8 mouse cellular contexts compared by ENCODE assay signal in genomic region chr4:137117471-137118331, GRCm38 (mm10).
DNase-seq lines count a peak whose midpoint lies in the region; ATAC-seq and TF ChIP-seq lines count a peak whose summit lies in the region.

No protein-coding gene starts in this region.

- WGBS in heart, embryonic 10.5 days: 2% methylated on average over 27 of the region's 27 CpGs
- under 1% methylated on average over 26 of the region's 27 CpGs for WGBS in forebrain, postnatal 0 days
- 2% methylated on average over 26 of the region's 27 CpGs for WGBS in intestine, postnatal 0 days
- 2% methylated on average over 25 of the region's 27 CpGs for WGBS in liver, embryonic 14.5 days (ENCODE audit: insufficient replicate concordance)

- H3K4me1 ChIP-seq in heart, embryonic 10.5 days: peaks cover 19% of the 10 kb centered on the region
- H3K4me1 ChIP-seq in forebrain, postnatal 0 days (ENCODE audit: insufficient read depth): no peaks in the 10 kb centered on the region
- 0 out of 2 replicates have a peak, but pooled peaks cover 5% of the 10 kb centered on the region for H3K4me1 ChIP-seq in intestine, postnatal 0 days (replicated peaks; ENCODE audit: control insufficient read depth, insufficient read depth, low read length)
- H3K4me1 ChIP-seq in liver, embryonic 14.5 days (replicated peaks; ENCODE audit: control insufficient read depth in 2 of 2, insufficient read depth in 2 of 2, low read length in 1 of 2): peaks cover 0 to 2% of the 10 kb centered on the region in 2 experiments; a peak in 2 of 4 replicates

- peaks cover 36% of the 10 kb centered on the region for H3K27me3 ChIP-seq in heart, embryonic 10.5 days (ENCODE audit: insufficient read depth, poor library complexity, severe bottlenecking)
- H3K27me3 ChIP-seq in forebrain, postnatal 0 days (ENCODE audit: insufficient read depth, low read length): no peaks in the 10 kb centered on the region
- H3K27me3 ChIP-seq in intestine, postnatal 0 days (replicated peaks; ENCODE audit: control insufficient read depth, insufficient read depth, low read length): no peaks in the 10 kb centered on the region; the same call in 1 of the 2 replicates
- peaks cover 20% of the 10 kb centered on the region for H3K27me3 ChIP-seq in liver, embryonic 14.5 days (ENCODE audit: control insufficient read depth, insufficient read depth, low read length)

- H3K9me3 ChIP-seq in heart, embryonic 10.5 days: no peaks in the 10 kb centered on the region
- no peaks in the 10 kb centered on the region for H3K9me3 ChIP-seq in forebrain, postnatal 0 days (ENCODE audit: low read length)
- H3K9me3 ChIP-seq in intestine, postnatal 0 days (ENCODE audit: control insufficient read depth): no peaks in the 10 kb centered on the region
- no peaks in the 10 kb centered on the region for H3K9me3 ChIP-seq in liver, embryonic 14.5 days (ENCODE audit: control insufficient read depth, low read length)

- peak overlapping the region; percentile 33; the same call in 1 of the 2 replicates for H3K27ac ChIP-seq in heart, embryonic 10.5 days
- peak overlapping the region; percentile 59 for H3K27ac ChIP-seq in forebrain, postnatal 0 days (ENCODE audit: low read depth, low read length)
- H3K27ac ChIP-seq in intestine, postnatal 0 days (ENCODE audit: low read depth, low read length): no peak overlapping the region
- H3K27ac ChIP-seq in liver, embryonic 14.5 days: no peak overlapping the region

- TF ChIP-seq EP300 in liver, embryonic 14.5 days (IDR thresholded peaks at IDR 0.05; ENCODE audit: low read depth): no peak

- ATAC-seq in forebrain, postnatal 0 days: peak; percentile 82
- ATAC-seq in intestine, postnatal 0 days: peak; percentile 66; the same call in 1 of the 2 replicates
- ATAC-seq in liver, embryonic 14.5 days (ENCODE audit: insufficient read depth): no peak

- no peaks in the 10 kb centered on the region for H3K36me3 ChIP-seq in heart, embryonic 10.5 days
- no peaks in the 10 kb centered on the region for H3K36me3 ChIP-seq in forebrain, postnatal 0 days (ENCODE audit: insufficient read depth)
- H3K36me3 ChIP-seq in intestine, postnatal 0 days (ENCODE audit: control insufficient read depth, insufficient read depth): no peaks in the 10 kb centered on the region
- no peaks in the 10 kb centered on the region for H3K36me3 ChIP-seq in liver, embryonic 14.5 days (replicated peaks; ENCODE audit: control insufficient read depth, insufficient read depth, low read depth)

- peak; percentile 83 for DNase-seq in heart, embryonic 10.5 days (ENCODE audit: low spot score)
- no peak for DNase-seq in heart, adult 8-10 months (ENCODE audit: low spot score)
- DNase-seq in brain, embryonic 18.5 days (ENCODE audit: low read depth, low spot score): peak; percentile 24
- peak; percentile 69 for DNase-seq in forebrain, postnatal 0 days
- DNase-seq in liver, embryonic 14.5 days (ENCODE audit: low read depth in 3 of 3, low spot score in 3 of 3): peak; percentile 14 to 30 (median 23)
- peak; percentile 5 to 26 for DNase-seq in natural killer cell, adult 2 months (ENCODE audit: low spot score in 2 of 2)
- DNase-seq in thymus, postnatal 0 days (ENCODE audit: low spot score): peak; percentile 64

- peak; percentile 41 for TF ChIP-seq CTCF in forebrain, postnatal 0 days (IDR thresholded peaks at IDR 0.05; ENCODE audit: low read depth)
- 0 out of 2 replicates have a peak, but pooled peaks have one; percentile 9 for TF ChIP-seq CTCF in intestine, postnatal 0 days (IDR thresholded peaks at IDR 0.05; ENCODE audit: low read depth)
- no peak for TF ChIP-seq CTCF in liver, embryonic 14.5 days (IDR thresholded peaks at IDR 0.05; ENCODE audit: low read depth)

- peak overlapping the region; percentile 61 for H3K4me2 ChIP-seq in forebrain, postnatal 0 days (ENCODE audit: low read depth)
- peak overlapping the region; percentile 68 for H3K4me2 ChIP-seq in intestine, postnatal 0 days (replicated peaks; ENCODE audit: low read depth)
- H3K4me2 ChIP-seq in liver, embryonic 14.5 days (ENCODE audit: low read depth): peak overlapping the region; percentile 24

- H3K4me3 ChIP-seq in heart, embryonic 10.5 days: peak overlapping the region; percentile 56
- peak overlapping the region; percentile 30 for H3K4me3 ChIP-seq in forebrain, postnatal 0 days (ENCODE audit: low read depth, low read length)
- peak overlapping the region; percentile 22; the same call in 1 of the 2 replicates for H3K4me3 ChIP-seq in intestine, postnatal 0 days (ENCODE audit: low read depth, low read length)
- no peak overlapping the region for H3K4me3 ChIP-seq in liver, embryonic 14.5 days (ENCODE audit: insufficient read depth in 1 of 2, low read depth in 2 of 2, low read length in 2 of 2)

- peak overlapping the region; percentile 55 for H3K9ac ChIP-seq in forebrain, postnatal 0 days
- H3K9ac ChIP-seq in intestine, postnatal 0 days (ENCODE audit: low read depth, low read length): no peak overlapping the region
- H3K9ac ChIP-seq in liver, embryonic 14.5 days (replicated peaks): no peak overlapping the region

Comparison
In these comparisons a context has a peak if more than half of its experiments do, and no peak if none do; other contexts are left out.
1. H3K27ac ChIP-seq: peak in heart, embryonic 10.5 days (single experiment) and forebrain, postnatal 0 days (single experiment); none in intestine, postnatal 0 days (single experiment) and liver, embryonic 14.5 days (single experiment).
2. H3K4me3 ChIP-seq: peak in heart, embryonic 10.5 days (single experiment), forebrain, postnatal 0 days (single experiment) and intestine, postnatal 0 days (single experiment); none in liver, embryonic 14.5 days (0 of 2).
3. Peak in every context shown above with its lines, with median percentiles within 50 percentile points of each other: H3K4me2 ChIP-seq.